Mouse (Mus musculus) erythroblast, embryonic 14.5 days (primary cell): ENCODE results near the gene Abca1. TPM values are rescaled to one million over a fixed set of nuclear protein-coding genes. Genes with fewer than 3 reads are reported as not detected.
A peak's percentile ranks its signal among the peaks of the same experiment; 100 is the strongest.

ENCODE experiments used
- H3K27me3 ChIP-seq: 2 replicates; pipeline ENCODE4 v1.6.1; 2012; ENCODE audit warnings: inconsistent platforms; ENCODE audit not compliant: control insufficient read depth
- H3K36me3 ChIP-seq: 2 replicates; pipeline ENCODE4 v1.6.1; 2012; ENCODE audit warnings: mild to moderate bottlenecking, inconsistent platforms; ENCODE audit not compliant: control insufficient read depth
- H3K4me1 ChIP-seq: 2 replicates; pipeline ENCODE4 v1.6.1; 2012; ENCODE audit warnings: inconsistent platforms; ENCODE audit not compliant: control insufficient read depth
- H3K4me3 ChIP-seq: replicated peaks from 2 replicates; pipeline ENCODE3; 2012; ENCODE audit warnings: moderate library complexity, mild to moderate bottlenecking, inconsistent platforms
- H3K9me3 ChIP-seq: 2 replicates; pipeline ENCODE4 v1.6.1; 2012; ENCODE audit warnings: low read length, inconsistent platforms, mixed read lengths; ENCODE audit not compliant: control insufficient read depth
- GATA1 ChIP-seq: IDR thresholded peaks from 2 replicates; pipeline ENCODE4 v1.6.1; 2012; ENCODE audit warnings: low read length, inconsistent platforms, mixed read lengths
- TAL1 ChIP-seq: IDR thresholded peaks from 3 replicates; pipeline ENCODE4 v1.6.1; 2012; ENCODE audit warnings: low read length, inconsistent platforms, mixed read lengths
- polyA plus RNA-seq: library from polyadenylated mRNA; stranded (reverse); fragments of >175 nt; gene quantifications from 2 replicates; pipeline ENCODE4 v1.2.3, GENCODE M21; 2012

The Abca1 gene
- 0.01 TPM in 2 replicates for polyA plus RNA-seq

DNA sequence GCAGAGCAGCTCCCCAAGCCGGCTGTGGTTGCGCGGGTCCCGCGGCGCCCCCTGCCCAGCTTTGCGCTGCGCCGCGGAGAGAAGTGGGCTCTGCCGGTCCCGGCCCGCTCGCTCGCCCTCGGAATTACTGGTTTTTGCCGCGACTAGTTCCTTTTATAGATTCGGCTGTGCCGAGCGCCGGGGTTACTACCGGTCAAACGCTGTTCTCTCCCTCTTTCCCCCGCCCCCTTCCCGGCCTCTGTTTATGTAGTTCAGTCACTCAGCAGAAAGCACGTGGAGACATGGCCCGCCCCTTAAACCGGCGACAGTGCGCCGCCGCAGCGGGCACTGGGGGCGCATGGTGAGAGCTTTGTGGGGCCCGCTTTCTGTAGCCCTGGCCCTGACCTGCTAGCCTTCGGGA, at the start of gene Abca1:
Gene Abca1, minus strand, starts transcription at position 129 of the 400 bp plus-strand sequence.
- peak within 1 kb of the TSS; percentile 54 for H3K4me3 ChIP-seq
- peaks cover 25% of the 10 kb centered on the region for H3K27me3 ChIP-seq
- no peaks in the 10 kb centered on the region for H3K36me3 ChIP-seq
- no peak for TF ChIP-seq TAL1
- no peak for TF ChIP-seq GATA1
- peaks cover 12% of the 10 kb centered on the region for H3K4me1 ChIP-seq
- no peaks in the 10 kb centered on the region for H3K9me3 ChIP-seq

DNA sequence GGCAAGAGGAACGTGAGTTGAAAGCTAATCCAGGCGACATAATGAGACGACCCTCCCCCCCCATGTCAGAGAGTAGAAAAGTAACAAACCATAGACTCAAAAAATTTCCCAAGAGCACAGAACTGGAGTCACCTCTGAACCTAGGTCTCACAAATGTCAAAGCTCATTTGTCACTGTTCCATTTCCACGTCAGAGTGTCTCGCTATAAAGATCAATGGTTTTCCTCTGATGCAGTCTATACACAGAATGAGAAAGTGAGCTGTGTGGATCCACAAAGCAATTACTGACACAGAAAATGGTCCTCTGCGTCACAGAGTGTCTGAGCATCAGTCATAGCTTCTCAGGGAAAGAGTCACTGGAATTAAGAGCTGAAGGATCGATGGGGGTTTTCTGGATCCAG, 44.8 kb upstream of the Abca1 start:
- H3K27me3 ChIP-seq, result no peaks in the 10 kb centered on the region
- no peaks in the 10 kb centered on the region for H3K36me3 ChIP-seq
- no peak overlapping the region for H3K4me3 ChIP-seq
- H3K9me3 ChIP-seq, result no peaks in the 10 kb centered on the region
- no peaks in the 10 kb centered on the region for H3K4me1 ChIP-seq
- no peak for TF ChIP-seq GATA1
- TF ChIP-seq TAL1, result no peak

DNA sequence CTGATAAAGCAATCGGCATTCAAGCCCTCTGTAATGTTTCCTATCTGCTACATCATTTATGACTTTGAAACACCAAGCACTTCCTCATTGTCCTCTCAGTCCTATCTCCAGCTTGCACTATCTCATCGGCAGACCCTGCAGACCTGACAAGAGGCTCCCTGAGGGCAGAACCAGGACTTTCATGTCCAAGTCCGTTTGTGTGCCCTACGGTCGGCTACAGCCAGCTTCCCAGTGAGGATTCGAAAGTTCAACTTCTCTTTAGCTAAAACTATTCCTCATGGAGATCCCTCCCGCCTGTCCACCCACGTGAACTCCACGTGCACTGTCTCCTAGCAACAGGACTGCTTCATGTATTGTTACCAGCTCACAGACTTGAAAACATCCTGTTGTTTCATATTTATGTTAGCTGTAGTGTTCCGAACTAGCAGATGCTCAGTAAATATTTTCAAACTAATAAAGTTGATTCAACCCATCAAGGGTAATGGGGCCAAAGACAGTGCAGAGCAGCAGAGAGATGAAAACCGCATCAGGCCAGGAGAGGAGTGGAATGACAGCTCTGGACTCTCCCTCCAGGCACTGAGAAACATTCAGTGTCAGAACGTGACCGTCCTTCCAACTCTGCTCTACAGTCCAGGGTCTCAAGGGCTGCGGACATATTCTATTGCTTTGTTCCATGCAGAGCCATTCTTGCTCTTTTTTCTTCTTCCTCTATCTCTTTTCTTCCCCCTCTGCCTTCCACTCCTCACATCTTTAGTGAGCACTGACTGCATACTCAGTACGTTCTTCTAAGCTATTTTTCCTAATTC, 44.1 kb upstream of the Abca1 start:
- no peaks in the 10 kb centered on the region for H3K4me1 ChIP-seq
- no peaks in the 10 kb centered on the region for H3K27me3 ChIP-seq
- H3K9me3 ChIP-seq, result no peaks in the 10 kb centered on the region
- no peak overlapping the region for H3K4me3 ChIP-seq
- TF ChIP-seq GATA1, result no peak
- TF ChIP-seq TAL1, result no peak
- no peaks in the 10 kb centered on the region for H3K36me3 ChIP-seq

DNA sequence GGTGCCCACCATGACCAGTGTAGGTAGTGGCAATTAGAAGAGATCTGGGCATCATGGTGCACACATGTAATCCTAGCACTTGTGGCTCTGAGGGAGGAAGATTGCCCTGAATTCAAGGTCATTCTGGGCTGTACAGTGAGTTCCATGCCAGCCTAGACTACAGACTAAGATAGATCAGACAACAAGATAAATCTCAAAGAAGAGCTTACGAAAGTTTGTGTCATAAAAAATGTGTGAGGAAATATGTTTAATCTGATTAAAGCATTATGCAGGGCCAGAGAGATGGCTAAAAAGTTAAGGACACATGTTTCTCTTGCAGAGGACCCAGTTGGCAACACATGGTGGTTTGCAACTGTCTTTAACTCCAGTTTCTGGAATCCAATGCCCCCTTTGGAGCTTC, 40.6 kb upstream of the Abca1 start:
- no peak overlapping the region for H3K4me3 ChIP-seq
- no peaks in the 10 kb centered on the region for H3K9me3 ChIP-seq
- H3K27me3 ChIP-seq, result no peaks in the 10 kb centered on the region
- no peaks in the 10 kb centered on the region for H3K36me3 ChIP-seq
- TF ChIP-seq GATA1 (no peak), TAL1 (no peak)
- peaks cover 8% of the 10 kb centered on the region for H3K4me1 ChIP-seq

GRCm38 (mm10) chr4:53197842-53198241, 38.1 kb upstream of the Abca1 start:
- Histone ChIP-seq H3K4me3 (no peak overlapping the region), H3K9me3 (no peaks in the 10 kb centered on the region), H3K27me3 (no peaks in the 10 kb centered on the region), H3K36me3 (no peaks in the 10 kb centered on the region), H3K4me1 (peaks cover 8% of the 10 kb centered on the region)
- TF ChIP-seq TAL1 (no peak), GATA1 (no peak)

GRCm38 (mm10) chr4:53196058-53196771, 36.5 kb upstream of the Abca1 start:
- no peak for TF ChIP-seq TAL1
- no peak for TF ChIP-seq GATA1
- Histone ChIP-seq H3K27me3 (no peaks in the 10 kb centered on the region), H3K4me1 (peaks cover 8% of the 10 kb centered on the region), H3K36me3 (no peaks in the 10 kb centered on the region), H3K9me3 (no peaks in the 10 kb centered on the region), H3K4me3 (peak overlapping the region; percentile 53)

DNA sequence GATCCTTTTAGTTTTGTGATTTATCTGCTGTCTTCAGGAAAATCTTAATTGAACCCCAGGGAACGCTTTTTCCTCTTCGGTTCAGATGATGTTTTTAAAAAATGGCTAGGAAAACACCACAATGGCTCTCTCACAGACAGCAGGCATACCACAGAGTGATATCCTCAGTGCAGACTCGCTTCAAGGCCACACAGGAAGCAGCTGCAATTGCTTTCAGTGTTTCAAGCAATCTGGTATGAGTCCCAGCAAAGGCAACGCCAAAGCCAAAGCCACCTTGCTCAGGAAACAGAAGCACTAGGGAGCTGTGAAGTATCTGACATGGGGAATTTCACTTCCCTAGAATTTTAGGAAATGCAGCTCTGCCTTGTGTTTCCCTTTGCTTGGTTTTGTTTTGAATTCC, 27.4 kb upstream of the Abca1 start:
- H3K4me1 ChIP-seq, result no peaks in the 10 kb centered on the region
- no peaks in the 10 kb centered on the region for H3K36me3 ChIP-seq
- no peak overlapping the region for H3K4me3 ChIP-seq
- H3K9me3 ChIP-seq, result no peaks in the 10 kb centered on the region; the same call in 1 of the 2 replicates
- TF ChIP-seq GATA1, result no peak
- no peaks in the 10 kb centered on the region for H3K27me3 ChIP-seq

GRCm38 (mm10) chr4:53186573-53186972, 26.9 kb upstream of the Abca1 start:
- Histone ChIP-seq H3K27me3 (no peaks in the 10 kb centered on the region), H3K4me3 (no peak overlapping the region), H3K36me3 (no peaks in the 10 kb centered on the region), H3K9me3 (no peaks in the 10 kb centered on the region; the same call in 1 of the 2 replicates), H3K4me1 (no peaks in the 10 kb centered on the region)
- TF ChIP-seq GATA1, result no peak
- no peak for TF ChIP-seq TAL1

DNA sequence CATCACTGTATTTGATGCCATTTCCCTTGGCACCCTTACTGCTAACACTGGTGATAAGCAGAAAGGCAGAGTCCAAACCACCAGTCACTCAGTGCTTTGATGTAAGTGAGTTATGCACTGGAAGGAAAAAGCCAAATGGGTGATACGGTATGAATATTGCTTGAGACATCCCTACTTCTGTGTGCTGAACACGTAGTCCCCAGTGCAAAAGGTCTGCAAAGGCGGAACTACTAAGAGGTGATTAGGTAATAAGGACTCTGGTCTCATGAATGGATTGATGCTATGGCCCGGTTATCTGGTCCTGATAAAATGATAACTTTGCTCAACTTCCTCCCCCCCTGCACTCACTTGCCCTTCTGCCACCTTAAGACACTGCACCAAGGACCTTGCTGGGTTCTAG, 26.4 kb upstream of the Abca1 start:
- H3K4me3 ChIP-seq, result no peak overlapping the region
- H3K27me3 ChIP-seq, result no peaks in the 10 kb centered on the region
- no peaks in the 10 kb centered on the region for H3K36me3 ChIP-seq
- TF ChIP-seq GATA1 (no peak), TAL1 (no peak)
- H3K9me3 ChIP-seq, result no peaks in the 10 kb centered on the region; the same call in 1 of the 2 replicates
- no peaks in the 10 kb centered on the region for H3K4me1 ChIP-seq
